Mouse (Mus musculus): Measurements from ENCODE around the gene Gm20865.
"Not testable (repeated sequence)": the region's sequence is repeated elsewhere in the genome, so short reads cannot be mapped to it uniquely, and the experiment has no call there.

The Gm20865 gene

DNA sequence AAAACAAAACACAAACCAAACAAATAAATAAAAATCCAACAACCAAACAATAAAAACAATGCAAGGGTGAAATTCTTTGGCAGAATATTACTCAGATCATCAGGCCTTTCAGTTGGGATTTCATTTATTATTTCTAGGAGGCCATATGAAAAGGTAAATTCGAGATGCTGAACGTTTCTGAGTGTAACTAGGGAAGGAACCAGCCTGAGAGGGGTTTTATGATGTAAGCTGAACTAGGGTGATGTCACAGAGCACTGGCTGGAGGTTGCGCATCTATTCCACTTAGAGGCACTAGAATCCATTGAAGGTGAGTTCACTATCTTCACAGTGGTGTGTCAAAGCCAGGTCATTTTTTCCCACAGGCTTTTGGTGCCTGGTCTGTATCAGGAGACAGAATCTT lies at the start of gene Gm20865:
TSS of gene Gm20865 (plus strand) at position 301 of the 400 bp plus-strand sequence.
- DNase-seq (ENCODE audit: low spot score in 2 of 2): not testable (repeated sequence)
